19 mouse cellular contexts compared by ENCODE assay signal in the genomic region with DNA sequence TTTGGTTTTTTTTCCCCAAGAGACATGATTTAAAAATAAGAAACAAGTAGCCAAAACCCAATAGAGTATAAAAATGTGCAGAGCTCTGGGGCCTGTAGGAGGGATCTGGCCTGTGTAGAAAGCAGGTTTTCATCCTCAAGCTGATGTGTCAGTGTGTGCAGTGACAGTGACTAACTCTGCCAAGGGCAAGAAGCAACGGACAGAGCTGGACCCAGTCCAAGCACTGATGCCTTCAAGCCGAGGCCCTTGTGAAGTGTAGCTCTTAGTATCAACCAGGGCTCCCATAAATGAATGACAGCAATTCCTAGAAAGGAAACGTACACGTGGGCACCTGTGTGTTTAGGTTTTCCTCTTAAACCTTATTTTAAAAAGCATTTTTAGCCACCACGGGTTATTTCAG. TPM values are rescaled to one million over a fixed set of nuclear protein-coding genes. Genes with fewer than 3 reads are reported as not detected.
DNase-seq lines count a peak whose midpoint lies in the region; ATAC-seq and TF ChIP-seq lines count a peak whose summit lies in the region.
"Had no signal": no experiment of that assay in that cellular context is flagged by ENCODE, and none has a peak within 500 bp of the region (broad histone marks: within the 10 kb centered on the region; RNA-seq: fewer than 3 reads in every experiment).

No protein-coding gene starts in this region.

- peak; percentile 33 for DNase-seq in kidney, postnatal 10 days
- no peak for DNase-seq in kidney, adult 18-20 months
- DNase-seq in MEL (ENCODE audit: low read depth, low spot score) (peak; percentile 54), Patski (ENCODE audit: low read depth, low spot score) (no peak)
- DNase-seq in adrenal gland, postnatal 14 days: peak; percentile 82
- no peak for DNase-seq in forebrain, embryonic 11.5 days (ENCODE audit: low spot score)
- DNase-seq in thymus, adult 2 months: no peak
- DNase-seq: cerebellum, adult 8-10 months; gastrocnemius, postnatal 10 days; kidney, adult 11 months; lung, postnatal 14 days; right cerebral cortex, postnatal 14 days had no signal

- POLR2A ChIA-PET in Patski (lab: Charles Lee): no interaction called here

- WGBS in forebrain, embryonic 11.5 days: 83% methylated on average over 5 of the region's 5 CpGs
- WGBS in thymus, adult 2 months: 50% methylated on average over 5 of the region's 5 CpGs

- peaks cover 0 to 7% of the 10 kb centered on the region in 2 experiments; a peak in 1 of 4 replicates for H3K4me1 ChIP-seq in MEL (ENCODE audit: control insufficient read depth in 1 of 2, insufficient read depth in 2 of 2, low read length in 2 of 2)
- H3K4me1 ChIP-seq in forebrain, embryonic 11.5 days (replicated peaks; ENCODE audit: control insufficient read depth, insufficient read depth, low read length): no peaks in the 10 kb centered on the region
- no peaks in the 10 kb centered on the region for H3K4me1 ChIP-seq in thymus, adult 2 months (replicated peaks; ENCODE audit: control insufficient read depth, insufficient read depth, low read length)
- H3K4me1 ChIP-seq: embryonic facial prominence, embryonic 12.5 days; forebrain, embryonic 12.5 days; hindbrain, embryonic 12.5 days; midbrain, embryonic 12.5 days; neural tube, embryonic 12.5 days had no signal

- H3K9ac ChIP-seq in MEL (ENCODE audit: control insufficient read depth, low read depth, low read length, poor library complexity, severe bottlenecking): no peak overlapping the region
- H3K9ac ChIP-seq in forebrain, embryonic 11.5 days (ENCODE audit: low read length): no peak overlapping the region
- H3K9ac ChIP-seq: embryonic facial prominence, embryonic 12.5 days; forebrain, embryonic 12.5 days; hindbrain, embryonic 12.5 days; midbrain, embryonic 12.5 days; neural tube, embryonic 12.5 days had no signal

- TF ChIP-seq RAD21 in MEL (IDR thresholded peaks at IDR 0.05; ENCODE audit: low read depth, low read length): no peak

- no peak overlapping the region for H3K4me2 ChIP-seq in forebrain, embryonic 11.5 days (ENCODE audit: low read depth, low read length, severe bottlenecking)
- H3K4me2 ChIP-seq: embryonic facial prominence, embryonic 12.5 days; forebrain, embryonic 12.5 days; heart, embryonic 11.5 days; hindbrain, embryonic 12.5 days; midbrain, embryonic 12.5 days; neural tube, embryonic 12.5 days had no signal

- no peak for TF ChIP-seq CTCF in MEL (IDR thresholded peaks at IDR 0.05 in 2 of 3, conservative IDR thresholded peaks at IDR 0.05 in 1 of 3; ENCODE audit: control insufficient read depth in 1 of 3, insufficient read depth in 1 of 3, low read depth in 2 of 3, low read length in 3 of 3, poor library complexity in 1 of 3, severe bottlenecking in 1 of 3)
- no peak for TF ChIP-seq CTCF in Patski (IDR thresholded peaks at IDR 0.05)
- TF ChIP-seq CTCF in thymus, adult 2 months (IDR thresholded peaks at IDR 0.05; ENCODE audit: borderline replicate concordance, control insufficient read depth, extremely low read depth, insufficient read depth, low read length, poor library complexity): no peak

- TF ChIP-seq EP300 in MEL (IDR thresholded peaks at IDR 0.05; ENCODE audit: low read depth in 1 of 2, low read length in 2 of 2): no peak

- no peaks in the 10 kb centered on the region for H3K9me3 ChIP-seq in MEL (replicated peaks; ENCODE audit: insufficient read depth, low read length)
- H3K9me3 ChIP-seq in forebrain, embryonic 11.5 days (ENCODE audit: control insufficient read depth, low read length): no peaks in the 10 kb centered on the region
- H3K9me3 ChIP-seq: embryonic facial prominence, embryonic 12.5 days; forebrain, embryonic 12.5 days; hindbrain, embryonic 12.5 days; midbrain, embryonic 12.5 days; neural tube, embryonic 12.5 days had no signal

- H3K4me3 ChIP-seq in MEL (ENCODE audit: control insufficient read depth in 1 of 2, insufficient read depth in 1 of 2, low read depth in 2 of 2, low read length in 2 of 2): no peak overlapping the region
- H3K4me3 ChIP-seq in forebrain, embryonic 11.5 days (ENCODE audit: low read depth, low read length): no peak overlapping the region
- no peak overlapping the region for H3K4me3 ChIP-seq in thymus, adult 2 months (ENCODE audit: control insufficient read depth, insufficient read depth, low read length)
- H3K4me3 ChIP-seq: embryonic facial prominence, embryonic 12.5 days; forebrain, embryonic 12.5 days; hindbrain, embryonic 12.5 days; midbrain, embryonic 12.5 days; neural tube, embryonic 12.5 days had no signal

- H3K79me2 ChIP-seq in MEL (ENCODE audit: control insufficient read depth, insufficient read depth, low read length, poor library complexity): no peaks in the 10 kb centered on the region

- CTCF ChIA-PET in Patski (lab: Charles Lee): no interaction called here

- no peak overlapping the region for H3K27ac ChIP-seq in MEL (ENCODE audit: control insufficient read depth, low read depth, low read length)
- no peak overlapping the region for H3K27ac ChIP-seq in forebrain, embryonic 11.5 days (ENCODE audit: low read depth, low read length)
- H3K27ac ChIP-seq in thymus, adult 2 months (ENCODE audit: control insufficient read depth, insufficient read depth, low read length): no peak overlapping the region
- H3K27ac ChIP-seq: embryonic facial prominence, embryonic 12.5 days; forebrain, embryonic 12.5 days; hindbrain, embryonic 12.5 days; midbrain, embryonic 12.5 days; neural tube, embryonic 12.5 days; stomach, postnatal 0 days had no signal

- peaks cover under 1 to 4% of the 10 kb centered on the region in 2 experiments; a peak in 2 of 4 replicates for H3K27me3 ChIP-seq in MEL (ENCODE audit: control insufficient read depth in 1 of 2, insufficient read depth in 2 of 2, low read length in 2 of 2)
- H3K27me3 ChIP-seq in Patski: no peaks in the 10 kb centered on the region
- no peaks in the 10 kb centered on the region for H3K27me3 ChIP-seq in forebrain, embryonic 11.5 days (ENCODE audit: control insufficient read depth, insufficient read depth, low read length)
- H3K27me3 ChIP-seq in thymus, adult 2 months (ENCODE audit: control insufficient read depth, insufficient read depth, low read length): no peaks in the 10 kb centered on the region
- H3K27me3 ChIP-seq: embryonic facial prominence, embryonic 12.5 days; forebrain, embryonic 12.5 days; hindbrain, embryonic 12.5 days; midbrain, embryonic 12.5 days; neural tube, embryonic 12.5 days had no signal

- no peak for TF ChIP-seq POLR2A in MEL (IDR thresholded peaks at IDR 0.05; ENCODE audit: control insufficient read depth in 1 of 2, insufficient read depth in 1 of 2, low read depth in 1 of 2, low read length in 2 of 2, poor library complexity in 1 of 2)
- TF ChIP-seq POLR2A in thymus, adult 2 months (IDR thresholded peaks at IDR 0.05; ENCODE audit: control insufficient read depth, extremely low read depth, insufficient read depth, low read length, poor library complexity): no peak

- in situ Hi-C loops in Patski (cut with MboI; ENCODE audit: low pct_unique_long_range_greater_than_20kb): no loop called here

- ATAC-seq in Patski: peak; percentile 57
- no peak for ATAC-seq in forebrain, embryonic 11.5 days (replicated peaks; ENCODE audit: low FRiP score)

- no peaks in the 10 kb centered on the region; a peak in 1 of 4 replicates for H3K36me3 ChIP-seq in MEL (ENCODE audit: control insufficient read depth in 1 of 2, insufficient read depth in 2 of 2, low read length in 2 of 2)
- H3K36me3 ChIP-seq in forebrain, embryonic 11.5 days (ENCODE audit: control insufficient read depth, insufficient read depth, low read length): no peaks in the 10 kb centered on the region
- no peaks in the 10 kb centered on the region for H3K36me3 ChIP-seq in thymus, adult 2 months (ENCODE audit: control insufficient read depth, insufficient read depth, low read length)
- H3K36me3 ChIP-seq: embryonic facial prominence, embryonic 12.5 days; forebrain, embryonic 12.5 days; hindbrain, embryonic 12.5 days; midbrain, embryonic 12.5 days; neural tube, embryonic 12.5 days had no signal

TF ChIP-seq in MEL, 35 proteins besides CTCF, POLR2A, EP300 and RAD21:
- TF ChIP-seq ELF1 (IDR thresholded peaks at IDR 0.05; ENCODE audit: low read depth, low read length): no peak
- TF ChIP-seq CHD2 (IDR thresholded peaks at IDR 0.05; ENCODE audit: low read length): no peak
- no peak for TF ChIP-seq MAZ (IDR thresholded peaks at IDR 0.05; ENCODE audit: low read depth, low read length)
- no peak for TF ChIP-seq ETS1 (IDR thresholded peaks at IDR 0.05; ENCODE audit: low read depth, low read length)
- TF ChIP-seq TBP (IDR thresholded peaks at IDR 0.05; ENCODE audit: low read depth, low read length): no peak
- no peak for TF ChIP-seq POLR2AphosphoS2 (IDR thresholded peaks at IDR 0.05; ENCODE audit: low read length)
- TF ChIP-seq HCFC1 (IDR thresholded peaks at IDR 0.05; ENCODE audit: low read depth, low read length): no peak
- no peak for TF ChIP-seq NRF1 (IDR thresholded peaks at IDR 0.05; ENCODE audit: insufficient read depth, low read depth, low read length, poor library complexity, severe bottlenecking)
- TF ChIP-seq E2F4 (IDR thresholded peaks at IDR 0.05; ENCODE audit: borderline replicate concordance, low read depth, low read length): no peak
- TF ChIP-seq ZNF384 (IDR thresholded peaks at IDR 0.05; ENCODE audit: low read depth, low read length): no peak
- no peak for TF ChIP-seq SMC3 (IDR thresholded peaks at IDR 0.05; ENCODE audit: low read depth, low read length)
- TF ChIP-seq ZMIZ1 (IDR thresholded peaks at IDR 0.05; ENCODE audit: low read depth, low read length): no peak
- no peak for TF ChIP-seq MYB (IDR thresholded peaks at IDR 0.05; ENCODE audit: low read depth, low read length)
- TF ChIP-seq ZKSCAN1 (IDR thresholded peaks at IDR 0.05; ENCODE audit: low read depth, low read length): no peak
- no peak for TF ChIP-seq MXI1 (IDR thresholded peaks at IDR 0.05; ENCODE audit: low read depth, low read length)
- no peak for TF ChIP-seq MAX (IDR thresholded peaks at IDR 0.05; ENCODE audit: low read length)
- TF ChIP-seq SIN3A (IDR thresholded peaks at IDR 0.05; ENCODE audit: low read length): no peak
- no peak for TF ChIP-seq USF2 (IDR thresholded peaks at IDR 0.05; ENCODE audit: borderline replicate concordance in 1 of 2, insufficient read depth in 1 of 2, low read depth in 1 of 2, low read length in 2 of 2)
TF ChIP-seq in MEL: peak in this region for 0.

RNA-seq across cellular contexts. Expression of a gene that starts 11.9 kb away (rescaled TPM):
- 321 and 341 TPM in 2 replicates for total RNA-seq in MEL (2012; rRNA removed)
- polyA plus RNA-seq in MEL (2012; ENCODE audit: insufficient read depth in 1 of 2, insufficient read length in 2 of 2, low read depth in 1 of 2, low replicate concordance in 2 of 2, missing spikeins in 1 of 2) (100 to 1,000 TPM in 1 of 2 experiments, not detected in 1; 172 TPM), Patski (2021) (235 TPM)
- total RNA-seq in adrenal gland, postnatal 14 days (2021): 149 and 161 TPM in 2 replicates
- polyA plus RNA-seq in forebrain, embryonic 11.5 days (2014; fragmentation: Nextera tagmentation; extraction: Ambion mirVana): 262 and 276 TPM in 2 replicates
- polyA plus RNA-seq in thymus, adult 2 months (2012; rRNA removed): 46.0 and 48.9 TPM in 2 replicates

Comparison
In these comparisons a context has a peak if more than half of its experiments do, and no peak if none do; other contexts are left out.
1. DNase-seq: peak in kidney, postnatal 10 days (single experiment), MEL (single experiment) and adrenal gland, postnatal 14 days (single experiment); none in kidney, adult 18-20 months (single experiment), Patski (single experiment), forebrain, embryonic 11.5 days (single experiment) and thymus, adult 2 months (single experiment).